Mouse (Mus musculus) large intestine, adult 2 months (tissue): ENCODE results near the gene Ptpn13. TPM values are rescaled to one million over a fixed set of nuclear protein-coding genes. Genes with fewer than 3 reads are reported as not detected.

Source experiments
- DNase-seq: peaks from one replicate; pipeline ENCODE4 v3.0.0-alpha.2; 2012; ENCODE audit warnings: low read depth, low spot score
- WGBS: fragments of 180-500 bp; shearing (Covaris S2); methylation state at CpG from one replicate; pipeline ENCODE4 v1.1.7; 2018; 5-methylcytosine and 5-hydroxymethylcytosine counted together
- polyA plus RNA-seq: library from polyadenylated mRNA; depleted of rRNA; stranded (reverse); fragments of >200 nt; gene quantifications from 2 replicates; pipeline ENCODE4 v1.2.3, GENCODE M21; 2012

Ptpn13 gene
- polyA plus RNA-seq, 1 experiment: 1.4 TPM

DNA sequence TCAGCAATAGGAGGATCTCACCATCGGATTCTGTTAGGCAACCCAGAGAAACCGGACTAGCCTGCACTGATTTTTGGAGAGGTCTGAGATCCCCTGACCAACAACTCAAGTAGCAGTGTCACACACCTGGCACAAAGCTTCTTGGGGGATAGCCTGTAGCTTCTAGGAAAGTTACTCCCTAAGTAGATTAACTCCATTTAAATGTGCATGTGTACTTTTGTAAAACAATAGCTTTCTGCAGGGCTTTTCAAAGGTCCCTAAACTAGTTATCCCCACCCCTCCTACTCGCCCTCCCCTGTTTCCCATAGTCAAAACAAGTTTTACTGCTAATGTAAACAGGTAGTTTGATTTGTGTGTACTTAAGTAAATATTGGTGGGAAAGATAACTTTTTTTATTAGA, 6.1 kb upstream of the Ptpn13 start:
- no peak for DNase-seq

DNA sequence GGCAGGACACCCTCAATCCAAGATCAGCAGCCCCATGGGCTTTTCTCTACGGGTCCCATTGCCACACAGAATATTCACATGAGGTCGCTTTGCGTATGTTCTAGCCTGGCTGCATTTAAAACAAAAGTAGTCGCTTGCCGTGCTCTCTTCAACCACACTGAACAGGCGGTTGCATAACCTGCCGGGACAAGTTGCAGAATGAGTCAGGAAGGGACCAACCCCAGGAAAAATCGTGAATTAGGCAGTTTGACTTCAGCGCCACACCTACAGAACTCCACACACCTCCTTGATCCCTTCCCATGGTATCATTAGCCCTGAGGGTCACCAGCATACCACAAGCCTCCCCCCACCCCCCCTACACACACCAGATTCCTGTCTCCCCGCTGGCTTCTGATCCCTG, 4.4 kb upstream of the Ptpn13 start:
- no peak for DNase-seq
- WGBS: 31% methylated on average over 10 of the region's 10 CpGs

More for the DNA sequence above, 6.1 kb upstream of the Ptpn13 start:
- 82% methylated on average over 3 of the region's 3 CpGs for WGBS

DNA sequence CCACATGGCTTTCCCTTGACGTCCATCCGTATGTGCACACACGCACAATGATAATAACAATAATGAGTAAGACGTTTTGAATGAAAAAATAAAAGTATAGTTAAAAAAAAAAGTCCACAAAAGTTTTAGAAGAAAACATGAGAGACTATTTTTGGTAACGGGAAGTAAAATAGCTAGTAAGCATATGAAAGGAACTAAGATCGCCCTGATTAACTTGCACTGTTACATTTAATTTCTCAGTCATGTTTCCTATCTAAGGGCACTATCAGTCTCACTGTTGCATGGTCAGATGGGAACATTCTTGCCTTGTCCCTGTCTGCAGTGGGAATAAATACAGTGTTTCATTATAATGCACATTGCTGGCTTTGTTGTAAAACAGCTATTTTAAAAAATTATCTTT, 2.4 kb upstream of the Ptpn13 start:
- 89% methylated on average over 6 of the region's 6 CpGs for WGBS
- no peak for DNase-seq

DNA sequence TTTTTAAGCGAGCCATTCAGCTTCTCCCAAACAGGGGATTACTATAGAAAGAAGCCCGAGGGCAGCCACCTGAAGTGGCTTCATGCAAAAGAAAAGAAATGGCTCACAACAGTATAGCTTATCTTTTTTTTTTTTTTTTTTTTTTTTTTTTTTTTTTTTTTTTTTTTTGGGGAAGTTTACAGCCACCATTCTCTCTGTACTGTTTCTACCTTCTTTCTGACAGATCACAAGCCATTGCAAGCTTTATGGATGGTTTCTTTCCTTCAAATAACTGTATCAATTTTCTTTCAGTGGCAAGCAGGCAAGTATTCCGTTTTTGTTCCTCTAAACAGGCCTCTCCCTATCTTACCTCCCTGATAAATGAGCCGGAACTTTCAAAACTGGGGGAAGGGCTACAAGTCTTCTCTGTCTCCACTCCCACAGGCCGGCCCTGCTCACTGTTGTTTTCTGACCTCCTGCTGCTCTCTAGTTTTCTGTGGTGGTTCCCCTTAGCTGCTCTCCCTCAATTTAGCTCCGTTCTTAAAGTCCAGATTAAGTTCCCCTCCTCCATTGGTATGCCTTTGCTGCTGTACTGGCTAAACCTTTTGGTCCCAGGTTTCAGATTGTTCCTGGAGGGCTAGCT, 1.6 kb upstream of the Ptpn13 start:
- DNase-seq: no peak
- WGBS: 57% methylated on average over 6 of the region's 6 CpGs

DNA sequence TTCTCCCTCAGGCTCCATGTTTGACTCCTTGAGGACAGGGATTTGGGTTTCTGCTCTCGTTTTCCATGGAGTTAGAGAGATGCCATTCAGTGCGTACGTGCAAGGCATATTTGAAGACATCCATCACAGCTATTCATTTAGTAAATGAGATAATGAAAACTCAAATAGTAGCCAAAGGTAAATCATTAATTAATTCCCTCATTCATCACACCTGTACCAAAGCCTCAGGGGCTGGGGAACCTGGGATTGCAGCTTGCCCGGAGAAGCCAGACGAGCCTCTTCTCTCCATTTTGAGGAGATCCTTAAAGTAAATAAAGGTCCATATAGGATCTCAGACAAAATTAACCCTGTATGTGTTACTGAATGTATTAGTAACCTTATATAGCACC, 1.1 kb upstream of the Ptpn13 start:
- no peak for DNase-seq
- 46% methylated on average over 5 of the region's 5 CpGs for WGBS

DNA sequence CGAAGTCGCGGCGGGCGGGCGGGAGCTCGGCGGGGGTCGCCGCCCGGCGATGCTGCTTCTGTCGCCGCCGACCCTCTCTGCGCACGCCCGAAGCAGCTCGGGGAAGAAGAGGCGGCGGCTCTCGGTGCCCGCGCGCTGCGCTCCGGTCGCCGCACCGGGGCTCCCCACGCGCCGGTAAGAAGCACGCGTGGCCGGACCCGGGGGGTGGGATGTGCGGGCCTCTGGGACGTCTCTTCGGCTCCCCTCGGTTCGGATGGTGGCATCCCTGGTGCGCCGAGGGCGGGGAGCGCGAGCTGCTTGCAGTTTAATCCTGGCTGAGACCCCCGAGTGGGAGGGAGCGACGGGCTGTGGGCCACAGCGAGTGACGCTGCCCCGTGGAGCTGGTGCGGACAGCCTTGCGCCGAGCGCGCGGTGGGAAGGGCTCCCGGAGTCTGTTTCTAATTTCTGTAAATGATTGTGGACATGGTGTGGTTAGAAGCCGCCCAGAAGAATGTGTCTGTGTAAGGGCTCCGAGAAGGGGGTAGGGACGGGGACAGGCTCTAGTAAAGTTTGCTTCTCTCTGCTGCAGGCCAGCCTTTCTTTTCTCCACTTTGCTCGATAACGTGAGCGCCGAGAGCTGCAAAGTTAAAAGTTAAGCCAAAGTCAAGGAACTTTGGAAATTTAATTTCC, 505 bp downstream of the Ptpn13 start:
- no peak for DNase-seq
- WGBS: 1% methylated on average over 65 of the region's 67 CpGs

DNA sequence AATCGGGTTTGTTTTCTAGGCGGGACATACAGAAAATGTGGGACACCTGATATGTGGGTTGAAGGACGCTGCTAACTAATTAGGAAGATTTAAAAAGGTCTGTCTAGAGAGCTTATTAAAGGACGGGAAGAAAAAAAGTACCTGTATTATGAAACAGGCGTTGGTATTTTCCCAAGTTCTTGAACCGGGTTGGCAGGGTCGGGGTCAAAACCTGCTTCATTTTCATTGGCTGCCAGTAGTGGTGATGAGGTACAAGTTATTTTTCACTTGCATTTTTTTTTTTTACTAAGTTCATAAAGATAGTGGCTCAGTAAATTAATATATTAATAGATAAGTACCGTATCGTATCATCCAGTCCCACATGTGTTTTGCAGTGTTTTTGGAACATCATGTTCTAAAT, 1.3 kb downstream of the Ptpn13 start:
- no peak for DNase-seq
- WGBS: 25% methylated on average over 9 of the region's 9 CpGs

DNA sequence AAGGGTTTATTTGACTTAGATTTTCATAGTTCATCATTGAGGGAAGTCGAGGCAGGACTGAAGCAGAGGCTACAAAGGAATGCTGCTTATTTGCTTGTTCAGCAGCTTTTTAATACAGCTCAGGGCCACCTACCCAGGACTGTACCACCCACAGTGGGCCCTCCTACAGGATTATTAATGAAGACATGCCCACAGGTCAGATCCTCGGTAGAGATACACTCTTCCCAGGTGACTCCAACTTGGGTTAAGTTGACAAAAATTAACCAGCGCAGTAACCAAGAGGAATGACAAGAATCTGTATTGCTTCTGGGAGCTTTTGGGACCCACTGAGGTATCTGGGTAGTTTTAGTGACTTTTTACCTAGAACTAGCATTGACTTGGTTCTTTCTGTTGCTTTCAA, 6.0 kb downstream of the Ptpn13 start:
- WGBS: 89% methylated on average over 3 of the region's 3 CpGs
- DNase-seq: no peak

DNA sequence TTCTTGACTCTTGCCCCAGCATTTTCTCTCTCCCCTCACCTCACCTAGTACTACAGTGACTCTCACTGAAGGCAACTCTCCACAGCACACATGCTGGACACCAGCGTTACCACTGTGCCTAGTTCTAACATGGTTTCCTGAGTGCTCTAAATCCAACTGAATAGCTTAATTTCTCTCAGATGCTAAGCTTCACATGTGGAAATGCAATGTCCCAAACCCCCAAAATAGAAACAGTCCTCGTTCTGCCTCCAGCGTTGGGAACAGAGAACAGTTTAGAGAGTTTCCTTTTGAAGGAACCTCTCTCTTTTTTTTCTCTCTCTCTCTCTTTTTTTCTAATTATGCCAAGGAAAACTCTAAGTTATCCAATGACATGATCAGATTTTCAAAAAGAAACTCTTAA, 6.5 kb downstream of the Ptpn13 start:
- WGBS: 77% methylated on average over 3 of the region's 3 CpGs
- no peak for DNase-seq

DNA sequence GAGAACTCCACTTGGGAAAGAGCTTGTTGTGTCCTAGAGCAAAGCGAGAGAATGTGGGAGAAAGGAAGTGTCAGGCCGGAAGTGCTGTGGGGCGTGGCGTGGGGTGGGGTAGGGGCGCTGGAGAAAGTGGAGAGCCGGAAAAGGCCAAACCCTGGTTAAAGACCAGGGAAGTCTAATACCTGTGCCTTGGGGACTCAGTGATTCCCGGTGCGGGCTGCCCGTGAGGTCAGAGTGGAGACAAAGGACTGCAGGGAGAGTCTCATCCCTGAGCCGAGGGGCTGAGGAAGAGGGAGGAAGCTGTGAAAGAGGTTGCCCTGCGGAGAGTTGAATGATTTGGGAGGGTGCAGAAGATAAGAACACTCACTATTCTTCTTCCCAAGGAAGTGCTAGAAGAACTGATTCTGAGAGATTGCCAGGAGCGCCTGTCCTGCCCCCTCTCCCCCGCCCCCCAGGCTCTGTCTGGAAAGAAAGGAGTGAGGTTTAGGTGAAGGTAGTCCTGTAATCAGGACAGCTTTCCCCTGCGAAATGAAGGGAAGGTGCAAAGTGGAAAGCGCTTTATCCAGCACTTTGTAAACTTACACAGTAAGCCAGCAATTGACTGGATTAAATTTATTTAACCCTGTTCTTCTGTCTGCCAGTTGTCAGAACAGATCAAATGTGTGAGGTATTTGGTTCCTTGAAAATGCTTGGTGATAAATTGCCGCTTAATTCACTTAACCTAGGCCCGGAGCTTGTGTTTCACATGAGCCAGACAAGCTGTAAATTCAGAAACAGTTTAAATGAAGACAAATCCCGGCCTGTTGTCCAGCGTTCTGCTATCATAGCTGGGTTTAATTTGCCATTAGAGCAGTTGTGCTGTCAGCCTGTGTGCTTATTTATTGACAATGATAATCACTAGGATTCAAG, 11.3 kb downstream of the Ptpn13 start:
- WGBS: 22% methylated on average over 19 of the region's 19 CpGs
- DNase-seq: no peak

DNA sequence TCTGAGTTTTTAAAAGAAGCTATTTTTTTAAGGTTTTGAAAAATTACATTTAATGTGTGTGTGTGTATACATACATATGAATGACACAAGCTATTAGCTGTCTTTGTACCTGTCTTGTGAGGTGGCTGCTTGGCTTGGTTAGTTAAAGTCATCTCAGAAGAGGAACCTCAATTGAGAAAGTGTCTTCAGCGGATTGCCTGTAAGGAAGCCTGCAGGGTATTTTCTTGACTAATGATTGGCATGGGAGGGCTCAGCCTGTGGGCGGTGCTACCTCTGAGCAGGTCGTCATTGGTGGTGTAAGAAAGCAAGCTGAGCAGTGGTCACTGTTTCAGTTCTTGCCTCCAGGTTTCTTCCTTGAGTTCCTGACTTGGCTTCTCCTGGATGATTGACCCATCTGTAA, 12.7 kb downstream of the Ptpn13 start:
- WGBS: 83% methylated on average over 3 of the region's 3 CpGs
- DNase-seq: no peak

DNA sequence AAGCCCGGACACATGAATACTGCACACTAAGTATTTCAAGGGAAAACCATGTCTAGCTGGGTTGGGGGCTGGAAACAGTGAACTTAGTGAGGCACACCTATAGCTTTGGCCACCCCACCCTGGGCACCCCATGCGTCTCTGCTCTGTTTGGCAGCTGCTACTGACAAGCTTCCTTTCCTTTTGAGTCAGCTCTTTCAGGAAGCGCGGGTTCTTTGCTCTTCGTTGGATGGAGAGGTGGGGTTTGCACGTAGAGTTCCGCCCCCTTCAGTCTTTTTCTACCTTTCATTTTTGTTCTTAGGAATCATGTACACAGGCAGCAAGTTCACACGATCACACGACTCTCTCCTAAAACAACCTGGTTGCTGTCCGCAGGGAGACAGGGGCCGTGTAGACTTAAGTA, 14.2 kb downstream of the Ptpn13 start:
- 82% methylated on average over 11 of the region's 11 CpGs for WGBS
- no peak for DNase-seq

DNA sequence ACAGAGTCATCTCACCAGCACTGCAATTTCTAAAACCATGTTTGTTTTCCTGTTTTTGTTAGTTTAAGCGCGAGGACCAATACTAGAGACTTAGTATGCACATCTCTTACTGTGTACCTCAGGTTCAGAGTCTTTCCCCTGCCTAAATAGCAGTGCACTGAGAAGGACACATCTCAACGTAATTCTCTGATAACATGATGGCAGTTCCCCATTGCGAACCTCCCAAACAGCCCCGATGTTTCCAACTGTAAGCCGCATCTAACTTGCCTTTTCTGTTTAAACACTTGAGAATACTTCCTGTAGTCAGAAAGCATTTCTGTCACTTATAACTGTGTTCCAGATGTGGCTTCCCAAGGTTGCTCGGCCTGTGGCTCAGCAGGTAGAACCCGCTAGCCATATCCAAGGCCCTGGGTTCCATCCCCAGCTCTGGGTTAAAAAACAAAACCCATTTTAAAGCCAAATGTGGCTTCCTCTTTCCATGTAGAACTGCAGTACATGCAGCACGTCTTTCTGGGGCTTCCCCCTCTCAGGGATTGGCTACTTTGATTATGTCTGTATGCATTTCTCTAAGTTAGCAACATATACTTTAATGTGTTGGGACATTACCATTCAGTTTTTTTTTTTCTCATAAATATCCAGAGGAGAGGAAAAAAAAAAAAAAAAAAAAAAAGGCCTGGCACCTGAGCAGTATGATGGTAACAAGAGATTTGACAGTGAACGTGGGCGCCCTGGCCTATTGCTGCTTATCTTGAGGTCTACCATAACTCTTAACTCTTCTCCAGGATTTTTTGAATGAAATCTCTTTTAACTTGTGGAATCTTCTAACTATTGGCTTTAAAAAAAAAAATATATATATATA, 15.7 kb downstream of the Ptpn13 start:
- DNase-seq: no peak
- 92% methylated on average over 11 of the region's 11 CpGs for WGBS

DNA sequence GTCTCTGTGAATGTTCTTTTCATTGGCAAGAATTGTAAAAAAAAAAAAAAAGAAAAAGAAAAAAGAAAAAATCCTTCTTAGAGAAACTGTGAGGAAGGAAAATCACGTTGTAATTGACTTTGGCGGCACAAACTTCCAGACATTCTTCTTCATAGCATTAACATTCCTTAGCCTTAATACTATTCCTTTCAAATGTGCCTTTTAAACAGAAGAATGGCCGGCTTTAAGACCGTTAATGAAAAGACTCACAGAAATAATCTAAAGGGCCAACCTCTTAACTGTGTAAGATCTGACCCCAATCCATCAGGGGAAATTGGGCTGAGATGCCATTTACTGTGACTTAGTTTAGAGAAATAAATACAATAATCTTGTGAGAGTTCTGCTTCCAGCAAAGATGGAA, 16.7 kb downstream of the Ptpn13 start:
- DNase-seq: no peak
- 82% methylated on average over 4 of the region's 4 CpGs for WGBS

DNA sequence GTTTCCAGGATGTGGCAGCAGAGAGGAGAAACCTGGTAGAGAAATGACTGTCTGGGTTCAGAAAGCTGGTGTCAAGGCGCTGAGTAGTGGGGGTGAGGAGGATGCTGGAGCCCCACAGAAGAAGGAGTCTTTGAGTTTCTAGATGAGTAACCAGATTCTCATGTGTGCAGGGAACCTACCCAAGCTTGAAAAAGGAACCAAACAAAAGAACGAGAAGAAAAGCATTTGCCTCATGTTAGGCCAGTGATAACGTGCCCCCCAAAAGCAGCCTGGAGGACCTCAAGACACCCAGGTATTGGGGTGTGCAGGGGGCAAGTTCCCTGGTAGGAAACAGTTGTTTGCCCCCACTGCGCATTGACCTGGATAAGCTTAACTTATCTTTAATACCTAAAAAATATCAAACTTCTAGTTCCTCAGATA, 17.3 kb downstream of the Ptpn13 start:
- DNase-seq: no peak
- WGBS: 93% methylated on average over 4 of the region's 4 CpGs

DNA sequence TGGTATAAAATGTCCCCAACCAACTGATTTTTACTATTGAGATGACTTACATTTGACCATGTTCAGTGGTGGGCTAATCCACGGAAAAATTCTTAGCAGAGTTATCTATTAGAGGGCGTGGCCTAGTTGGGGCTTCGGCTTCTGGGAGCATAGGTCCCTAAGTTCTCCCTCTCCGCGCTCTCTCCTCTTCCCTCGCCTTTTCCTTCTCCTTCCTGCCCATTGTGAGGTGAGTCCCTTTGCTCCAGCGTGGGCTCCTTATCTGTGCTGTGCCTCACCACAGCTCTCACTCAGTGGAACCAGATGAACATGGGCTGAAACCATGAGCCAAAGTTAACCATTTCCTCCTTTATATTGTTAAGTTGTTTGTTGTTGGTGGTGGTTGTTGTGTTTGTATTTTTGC, 17.9 kb downstream of the Ptpn13 start:
- WGBS: 79% methylated on average over 7 of the region's 7 CpGs

DNA sequence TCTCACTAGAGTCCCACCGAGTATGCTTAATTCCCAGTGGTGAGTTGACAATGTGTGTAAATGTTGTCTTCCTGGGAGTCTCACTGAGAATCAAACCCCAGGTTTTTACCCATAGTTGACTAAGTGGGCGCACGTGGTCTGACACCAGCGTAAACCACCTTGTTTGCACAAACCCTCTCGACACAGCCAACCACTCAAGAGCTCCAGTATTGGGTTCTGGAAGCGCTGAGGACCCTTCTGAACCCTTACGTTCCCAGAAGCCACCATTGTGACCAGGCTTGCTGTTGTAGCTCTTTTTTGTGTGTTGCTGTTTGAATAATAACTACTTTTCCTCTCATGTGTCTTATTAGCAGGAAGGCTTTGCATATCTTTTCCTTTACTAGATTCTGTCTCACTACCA, 20.4 kb downstream of the Ptpn13 start:
- 89% methylated on average over 7 of the region's 7 CpGs for WGBS
- DNase-seq: no peak

More for the DNA sequence above, 17.9 kb downstream of the Ptpn13 start:
- no peak for DNase-seq

DNA sequence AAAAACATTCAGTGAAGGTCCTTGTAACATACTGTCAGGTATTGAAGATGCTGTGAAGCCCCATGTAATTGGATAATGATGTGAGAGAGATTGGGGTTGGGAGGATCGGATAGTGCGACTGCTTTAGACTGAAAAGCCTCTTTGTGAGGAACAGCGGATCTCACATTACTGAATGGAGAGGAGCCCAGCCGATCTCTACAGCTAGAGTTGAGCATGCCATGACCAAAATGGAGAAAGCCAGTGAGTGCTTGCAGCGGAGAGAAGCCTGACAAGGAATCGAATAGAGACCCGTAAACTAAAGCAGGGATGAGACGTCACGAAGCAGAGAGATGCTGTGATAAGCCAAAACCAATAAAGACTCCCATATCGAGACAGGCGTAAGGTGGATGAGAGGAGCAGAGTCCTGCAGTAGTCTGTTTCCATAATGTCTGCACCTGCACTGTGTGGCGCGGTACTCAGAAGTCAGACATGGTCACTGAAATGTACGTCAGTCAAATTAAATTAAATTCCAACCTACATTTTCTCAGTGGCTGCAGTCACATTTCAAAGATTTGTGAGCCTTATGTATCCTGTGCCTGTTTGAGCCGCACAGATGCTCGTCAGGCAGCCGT, 22.9 kb downstream of the Ptpn13 start:
- WGBS: 93% methylated on average over 17 of the region's 17 CpGs
- DNase-seq: no peak

DNA sequence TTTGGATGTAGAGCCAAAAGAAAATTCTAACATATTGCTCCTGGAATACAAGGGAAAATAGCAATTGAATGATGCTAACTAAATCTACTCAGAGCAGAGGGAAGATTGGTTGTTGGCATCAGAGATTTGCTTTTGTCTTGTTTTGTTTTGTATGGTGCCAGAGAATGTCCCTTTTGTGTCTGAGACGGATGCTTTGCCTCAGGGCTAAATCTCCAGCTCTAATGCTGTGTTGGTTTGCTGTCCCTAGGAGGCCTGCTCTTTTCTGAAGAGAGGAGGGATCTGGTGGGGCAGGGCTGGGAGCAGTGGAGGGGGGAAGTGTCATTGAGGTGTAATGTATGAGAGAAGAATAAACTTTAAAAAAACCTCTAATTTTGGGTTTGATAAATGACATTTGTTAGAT, 23.5 kb downstream of the Ptpn13 start:
- WGBS: 67% methylated on average over 1 of the region's 1 CpGs

More for the DNA sequence above, 23.5 kb downstream of the Ptpn13 start:
- DNase-seq: no peak
